Mouse (Mus musculus): ENCODE results near the gene Cited1. TPM values are rescaled to one million over a fixed set of nuclear protein-coding genes. Genes with fewer than 3 reads are reported as not detected.
"Not testable (repeated sequence)": the region's sequence is repeated elsewhere in the genome, so short reads cannot be mapped to it uniquely, and the experiment has no call there.

Cited1 gene
- polyA plus RNA-seq (2016; fragmentation: Nextera tagmentation; extraction: Ambion mirVana), result 374 and 827 TPM in 2 replicates

DNA sequence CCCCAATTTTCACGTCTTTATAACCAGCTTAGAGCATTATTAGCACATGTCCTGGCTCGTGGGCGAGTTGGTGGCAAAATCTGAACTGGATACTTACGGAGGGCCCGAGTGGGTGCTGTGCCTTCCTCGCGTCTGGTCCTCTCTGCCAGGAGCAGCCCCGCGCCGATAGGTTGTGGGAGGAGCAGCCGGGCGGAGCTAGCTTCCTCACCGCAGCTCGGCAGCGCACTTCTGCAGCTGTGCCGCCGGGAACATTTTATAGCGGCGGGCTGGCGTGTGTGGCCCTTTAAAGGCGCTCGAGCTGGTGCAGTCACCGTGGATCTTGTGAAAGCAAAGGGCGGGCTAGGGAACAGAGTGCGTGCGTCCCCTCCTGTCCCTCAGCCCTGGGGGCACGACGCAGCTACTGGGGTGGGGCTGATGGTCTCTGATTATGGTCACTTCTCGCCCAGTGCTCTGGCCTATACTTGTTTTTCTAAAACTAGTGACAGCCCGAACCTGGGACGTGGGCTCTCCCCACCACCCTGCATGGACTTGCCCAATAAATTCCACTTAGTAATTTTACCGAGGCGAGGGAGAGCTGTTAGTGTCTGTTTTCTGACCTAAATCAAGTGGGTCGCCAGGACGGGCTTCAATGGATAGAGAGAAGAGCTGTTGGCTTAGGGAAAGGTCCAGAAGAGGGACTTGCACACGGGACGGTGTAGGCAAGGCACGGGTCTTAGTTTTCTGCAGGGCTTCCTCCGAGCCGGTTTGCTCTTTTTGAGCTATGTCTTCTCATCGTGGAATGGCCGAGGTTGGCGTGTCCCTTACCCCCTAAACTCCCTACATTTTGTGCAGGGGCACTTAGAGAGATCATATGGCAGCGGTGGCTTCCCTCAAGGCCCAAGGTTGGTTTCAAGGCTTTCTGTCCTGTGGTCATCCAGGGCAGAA lies at the start of gene Cited1:
TSS of gene Cited1 (minus strand) at position 245 of the 924 bp plus-strand sequence.
- Histone ChIP-seq H3K36me3 (peaks cover 6% of the 10 kb centered on the region), H3K27ac (peak within 1 kb of the TSS; percentile 85), H3K9me3 (no peaks in the 10 kb centered on the region), H3K27me3 (ENCODE audit: insufficient read depth, poor library complexity, severe bottlenecking) (peaks cover 69% of the 10 kb centered on the region), H3K4me3 (peak within 1 kb of the TSS; percentile 71), H3K4me1 (no peaks in the 10 kb centered on the region)
- 13% methylated on average over 44 of the region's 44 CpGs for WGBS
- DNase-seq (ENCODE audit: low spot score), result peak; percentile 82

DNA sequence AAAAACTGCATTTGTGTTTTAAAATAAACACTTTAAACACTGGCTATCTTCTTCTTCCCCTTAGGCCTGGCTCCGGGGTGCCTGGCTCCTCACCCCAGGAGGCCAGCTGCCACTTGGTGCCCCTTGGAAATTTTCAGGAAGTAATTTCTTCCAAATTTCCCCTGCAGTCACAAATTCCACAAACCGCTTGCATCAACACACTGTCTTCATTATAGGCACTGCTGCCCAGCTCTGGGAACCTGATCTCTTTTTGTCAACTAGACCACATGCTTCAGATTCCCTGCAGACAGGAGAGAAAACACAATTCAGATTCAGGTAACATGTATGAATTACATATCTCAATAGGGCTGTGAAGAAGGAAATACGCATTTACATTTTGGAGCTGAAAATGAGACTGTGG lies 32.9 kb upstream of the Cited1 start:
- no peak overlapping the region for H3K27ac ChIP-seq
- WGBS, result 66% methylated on average over 3 of the region's 3 CpGs
- H3K4me1 ChIP-seq, result peaks cover 13% of the 10 kb centered on the region; the same call in 1 of the 2 replicates
- no peak overlapping the region for H3K4me3 ChIP-seq
- H3K36me3 ChIP-seq, result no peaks in the 10 kb centered on the region
- H3K9me3 ChIP-seq, result no peaks in the 10 kb centered on the region
- DNase-seq (ENCODE audit: low spot score), result no peak
- H3K27me3 ChIP-seq (ENCODE audit: insufficient read depth, poor library complexity, severe bottlenecking), result no peaks in the 10 kb centered on the region

DNA sequence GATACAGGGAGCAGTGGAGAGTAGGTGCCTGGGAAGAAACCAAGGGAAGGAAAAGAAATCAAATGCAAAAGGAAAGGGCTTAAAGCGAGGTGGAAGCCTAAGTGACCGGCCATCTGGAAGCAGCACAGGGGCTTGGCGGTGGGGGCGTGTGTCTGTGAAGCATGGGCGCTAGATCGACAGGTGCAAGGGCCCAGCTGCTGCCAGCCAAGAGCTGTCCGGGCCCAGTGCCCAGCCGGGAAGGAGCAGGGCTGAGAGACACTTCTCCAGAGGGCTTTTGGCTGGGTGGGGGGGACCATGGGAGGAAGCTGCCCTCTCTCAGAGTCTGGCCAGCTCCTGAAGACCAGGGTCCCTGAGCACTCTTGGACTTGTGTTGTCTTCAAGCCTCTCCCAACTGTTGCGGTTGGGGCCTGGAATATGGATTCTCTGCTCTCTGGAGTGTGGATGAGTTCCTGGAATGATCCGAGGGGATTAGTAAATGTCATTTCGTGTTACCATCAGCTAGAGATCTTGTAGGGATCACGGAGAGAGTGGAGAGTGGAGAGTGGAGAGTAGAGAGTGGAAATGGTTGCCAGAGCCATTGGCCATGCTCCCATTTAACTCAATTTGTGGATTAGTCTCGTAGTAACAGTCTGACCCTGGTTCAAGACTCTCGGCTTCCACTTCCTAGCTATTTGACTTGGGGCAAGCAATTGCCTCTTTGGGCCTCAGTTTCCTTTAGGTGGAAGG lies 10.8 kb upstream of the Cited1 start:
- Histone ChIP-seq H3K9me3 (no peaks in the 10 kb centered on the region), H3K36me3 (no peaks in the 10 kb centered on the region), H3K27me3 (ENCODE audit: insufficient read depth, poor library complexity, severe bottlenecking) (peaks cover 57% of the 10 kb centered on the region; the same call in 1 of the 2 replicates), H3K4me1 (no peaks in the 10 kb centered on the region), H3K4me3 (no peak overlapping the region), H3K27ac (no peak overlapping the region)
- WGBS, result 86% methylated on average over 14 of the region's 14 CpGs
- no peak for DNase-seq (ENCODE audit: low spot score)

DNA sequence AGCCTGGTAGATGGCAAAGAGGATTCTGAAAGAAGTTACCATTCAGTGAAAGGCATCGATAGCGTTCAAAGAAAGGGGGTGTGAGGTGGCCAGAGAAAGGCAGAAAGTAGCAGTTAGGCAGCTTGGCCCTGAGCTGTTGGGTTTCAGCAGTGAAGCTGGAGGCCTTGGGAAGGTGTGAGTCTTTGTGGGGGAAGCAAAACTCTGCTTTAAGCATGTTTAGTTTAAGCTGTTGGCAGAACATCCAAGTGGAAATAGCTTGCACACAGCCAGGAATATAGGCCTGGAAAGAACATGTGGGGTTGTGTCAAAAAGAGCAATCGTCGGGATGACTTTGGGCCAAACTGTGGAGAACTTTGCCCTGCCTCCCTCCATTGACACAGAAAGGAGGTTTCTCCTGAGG lies 7.8 kb upstream of the Cited1 start:
- no peaks in the 10 kb centered on the region for H3K36me3 ChIP-seq
- 86% methylated on average over 4 of the region's 4 CpGs for WGBS
- peaks cover 52% of the 10 kb centered on the region; the same call in 1 of the 2 replicates for H3K27me3 ChIP-seq (ENCODE audit: insufficient read depth, poor library complexity, severe bottlenecking)
- DNase-seq (ENCODE audit: low spot score), result no peak
- H3K27ac ChIP-seq, result no peak overlapping the region
- H3K9me3 ChIP-seq, result no peaks in the 10 kb centered on the region
- H3K4me1 ChIP-seq, result no peaks in the 10 kb centered on the region
- H3K4me3 ChIP-seq, result no peak overlapping the region

DNA sequence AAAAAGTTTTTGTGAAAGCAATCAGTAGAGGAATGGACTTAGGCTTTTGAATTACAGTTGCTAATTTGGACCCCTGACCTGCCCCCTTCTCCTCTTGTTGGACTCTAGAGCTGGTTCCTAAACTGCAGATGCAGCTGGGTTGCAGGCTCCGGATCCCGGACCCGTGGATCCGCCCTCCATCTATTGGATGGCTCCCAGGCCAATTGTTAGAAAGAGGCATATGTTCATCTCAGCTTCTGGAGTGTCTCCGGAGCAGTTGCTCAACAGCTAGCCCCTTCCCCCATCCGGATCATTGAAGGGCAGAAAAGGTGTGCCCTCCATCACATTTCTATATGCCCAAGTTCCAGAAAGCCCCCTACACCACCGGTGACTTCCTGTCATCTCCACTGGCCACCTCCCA lies 1.9 kb upstream of the Cited1 start:
- Histone ChIP-seq H3K4me3 (peak overlapping the region; percentile 24; the same call in 1 of the 2 replicates), H3K9me3 (no peaks in the 10 kb centered on the region), H3K27me3 (ENCODE audit: insufficient read depth, poor library complexity, severe bottlenecking) (peaks cover 58% of the 10 kb centered on the region), H3K27ac (no peak overlapping the region; the same call in 1 of the 2 replicates), H3K36me3 (no peaks in the 10 kb centered on the region), H3K4me1 (no peaks in the 10 kb centered on the region)
- WGBS, result 25% methylated on average over 7 of the region's 7 CpGs
- peak; percentile 78 for DNase-seq (ENCODE audit: low spot score)

DNA sequence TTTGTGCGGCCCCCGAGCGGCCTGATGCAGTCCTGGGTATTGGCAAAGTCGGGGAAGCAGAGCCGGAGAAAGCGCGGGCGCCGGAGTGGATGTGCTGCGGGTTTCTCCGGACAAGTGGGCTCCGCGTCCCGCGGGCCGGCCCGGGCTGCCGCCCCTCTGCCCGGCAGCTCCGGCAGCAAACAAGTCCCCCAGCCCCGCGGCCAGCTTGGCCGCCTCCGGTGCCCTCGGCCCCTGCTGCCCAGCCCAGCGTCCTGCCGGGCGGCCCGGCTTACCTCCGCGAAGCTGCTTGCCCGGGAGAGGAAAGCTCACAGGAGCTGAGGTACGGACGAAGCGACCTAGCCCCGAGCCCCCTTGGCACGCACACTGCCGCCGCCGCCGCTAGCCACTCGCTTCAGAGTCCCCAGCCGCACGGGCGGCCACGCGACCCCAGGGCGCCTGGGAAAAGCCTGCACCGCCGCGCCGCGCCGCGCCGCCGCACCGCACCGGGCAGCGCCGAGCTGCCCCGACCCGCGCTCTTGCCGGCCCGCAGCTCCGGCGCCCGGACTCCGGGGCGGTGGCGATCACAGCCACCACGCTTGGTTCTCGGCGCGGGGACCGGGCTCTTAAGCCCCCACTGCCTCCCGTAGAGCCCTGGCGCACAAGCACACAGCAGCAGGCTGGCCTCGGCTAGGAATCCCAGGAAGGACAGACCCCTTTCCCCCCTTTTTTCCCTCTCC lies 602 bp downstream of the Cited1 start:
- peak overlapping the region; percentile 71 for H3K4me3 ChIP-seq
- WGBS, result 15% methylated on average over 70 of the region's 80 CpGs
- no peak for DNase-seq (ENCODE audit: low spot score)
- peaks cover 72% of the 10 kb centered on the region for H3K27me3 ChIP-seq (ENCODE audit: insufficient read depth, poor library complexity, severe bottlenecking)
- no peaks in the 10 kb centered on the region for H3K9me3 ChIP-seq
- H3K36me3 ChIP-seq, result peaks cover 11% of the 10 kb centered on the region
- H3K27ac ChIP-seq, result peak overlapping the region; percentile 85
- no peaks in the 10 kb centered on the region for H3K4me1 ChIP-seq

DNA sequence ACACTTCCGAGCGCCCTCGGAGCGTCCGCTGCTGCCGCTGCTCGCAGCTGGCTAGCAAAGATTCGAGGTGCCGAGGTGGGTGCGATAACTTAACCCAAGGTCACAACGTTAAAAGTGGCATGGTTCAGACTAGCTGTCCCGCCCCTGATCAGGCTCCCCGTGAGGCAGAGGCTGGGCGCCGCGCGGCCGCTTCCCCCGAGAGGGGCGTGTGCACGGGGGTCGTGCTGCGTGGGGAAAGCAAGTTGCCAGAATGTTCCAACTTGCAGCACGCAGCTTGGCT lies 1.1 kb downstream of the Cited1 start:
- WGBS, result 16% methylated on average over 24 of the region's 24 CpGs
- Histone ChIP-seq H3K36me3 (peaks cover 11% of the 10 kb centered on the region), H3K9me3 (no peaks in the 10 kb centered on the region), H3K27me3 (ENCODE audit: insufficient read depth, poor library complexity, severe bottlenecking) (peaks cover 72% of the 10 kb centered on the region), H3K4me1 (no peaks in the 10 kb centered on the region), H3K4me3 (peak overlapping the region; percentile 71), H3K27ac (peak overlapping the region; percentile 85)
- DNase-seq (ENCODE audit: low spot score), result no peak

DNA sequence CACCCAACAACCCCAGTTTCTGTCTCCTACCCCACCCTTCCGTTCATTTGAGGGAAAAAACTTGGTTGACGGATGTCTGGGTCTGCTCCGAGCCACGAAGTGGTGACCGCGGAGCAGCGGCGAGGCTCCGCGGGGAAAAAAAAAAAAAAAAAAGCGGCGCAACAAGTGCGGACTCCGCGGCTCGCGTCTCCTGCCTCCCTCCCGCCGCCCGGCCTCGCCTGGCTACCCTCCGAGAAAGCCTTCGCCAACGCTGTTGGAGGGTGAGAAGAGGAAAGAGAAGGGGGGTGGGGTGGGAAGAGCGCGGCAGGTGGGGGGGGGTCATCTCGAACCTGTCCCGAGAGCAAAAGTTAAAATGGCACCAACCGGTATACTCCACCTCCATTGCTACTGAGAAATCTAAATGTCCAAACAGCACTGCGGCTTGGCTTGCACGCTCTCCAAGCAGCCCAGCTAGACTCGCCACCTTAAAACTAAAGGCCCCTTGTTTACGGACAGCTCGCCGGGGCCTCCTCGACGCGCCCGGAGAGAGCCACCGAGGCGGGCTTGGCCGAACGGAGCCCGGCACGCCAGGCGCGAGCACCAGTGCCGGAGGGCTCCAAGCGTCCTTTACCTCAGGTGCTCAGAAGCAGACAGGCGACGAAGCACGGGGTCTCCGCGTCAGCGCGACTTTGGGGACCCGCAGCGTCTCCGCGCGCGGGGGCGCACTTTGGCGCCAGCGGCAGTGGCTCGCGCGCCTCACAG lies 1.7 kb downstream of the Cited1 start:
- DNase-seq (ENCODE audit: low spot score), result no peak
- WGBS, result 11% methylated on average over 62 of the region's 68 CpGs
- peaks cover 72% of the 10 kb centered on the region for H3K27me3 ChIP-seq (ENCODE audit: insufficient read depth, poor library complexity, severe bottlenecking)

DNA sequence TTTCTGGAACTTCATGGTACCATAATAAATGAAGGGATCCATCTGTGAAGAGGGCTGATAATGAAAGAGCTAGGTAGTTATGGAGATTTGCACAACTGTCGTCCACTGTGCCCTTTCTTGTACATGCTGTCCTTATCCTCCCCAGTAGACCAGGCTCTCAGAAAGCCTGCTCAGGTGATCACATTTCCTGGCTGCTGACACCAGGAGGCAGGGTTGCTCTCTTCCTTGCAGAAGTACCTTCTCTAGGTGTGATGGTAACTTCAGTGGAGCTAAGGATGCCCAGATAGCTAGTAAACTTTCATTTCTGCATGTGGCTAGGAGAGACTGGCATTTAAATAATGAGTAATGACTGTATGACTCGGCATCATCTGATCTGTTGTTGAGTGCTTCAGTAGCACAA lies 7.6 kb downstream of the Cited1 start:
- peaks cover 34% of the 10 kb centered on the region for H3K27me3 ChIP-seq (ENCODE audit: insufficient read depth, poor library complexity, severe bottlenecking)
- H3K9me3 ChIP-seq, result no peaks in the 10 kb centered on the region
- peaks cover 11% of the 10 kb centered on the region for H3K36me3 ChIP-seq
- 54% methylated on average over 2 of the region's 2 CpGs for WGBS
- no peaks in the 10 kb centered on the region for H3K4me1 ChIP-seq
- DNase-seq (ENCODE audit: low spot score), result no peak
- no peak overlapping the region for H3K4me3 ChIP-seq
- H3K27ac ChIP-seq, result no peak overlapping the region

More for the DNA sequence above, 1.7 kb downstream of the Cited1 start:
- peak overlapping the region; percentile 85 for H3K27ac ChIP-seq
- peaks cover 11% of the 10 kb centered on the region for H3K36me3 ChIP-seq
- peak overlapping the region; percentile 71 for H3K4me3 ChIP-seq
- H3K9me3 ChIP-seq, result no peaks in the 10 kb centered on the region
- no peaks in the 10 kb centered on the region for H3K4me1 ChIP-seq

DNA sequence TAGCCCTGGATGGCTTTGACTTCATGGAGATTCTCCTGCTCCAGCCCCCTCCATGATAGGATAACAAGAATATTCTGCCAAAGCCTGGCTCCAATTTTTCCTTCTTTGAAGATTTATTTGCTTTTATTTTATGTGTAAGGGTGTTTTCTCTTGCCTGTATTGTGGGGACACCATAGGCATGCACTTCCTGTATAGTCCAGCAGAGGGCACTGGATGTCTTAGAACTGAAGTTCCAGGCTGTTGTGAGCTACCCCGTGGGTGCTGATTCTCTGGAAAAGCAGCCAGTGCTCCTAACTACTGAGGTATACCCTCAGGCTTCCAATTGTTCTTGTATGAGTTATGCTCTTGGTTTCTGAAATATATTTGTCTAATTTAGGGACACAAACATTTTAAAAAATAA lies 32.9 kb downstream of the Cited1 start:
- H3K27me3 ChIP-seq (ENCODE audit: insufficient read depth, poor library complexity, severe bottlenecking), result no peaks in the 10 kb centered on the region
- 12% methylated on average over 1 of the region's 1 CpGs for WGBS
- H3K27ac ChIP-seq, result no peak overlapping the region
- no peak overlapping the region for H3K4me3 ChIP-seq
- H3K9me3 ChIP-seq, result no peaks in the 10 kb centered on the region
- H3K36me3 ChIP-seq, result no peaks in the 10 kb centered on the region
- no peaks in the 10 kb centered on the region for H3K4me1 ChIP-seq
- no peak for DNase-seq (ENCODE audit: low spot score)

DNA sequence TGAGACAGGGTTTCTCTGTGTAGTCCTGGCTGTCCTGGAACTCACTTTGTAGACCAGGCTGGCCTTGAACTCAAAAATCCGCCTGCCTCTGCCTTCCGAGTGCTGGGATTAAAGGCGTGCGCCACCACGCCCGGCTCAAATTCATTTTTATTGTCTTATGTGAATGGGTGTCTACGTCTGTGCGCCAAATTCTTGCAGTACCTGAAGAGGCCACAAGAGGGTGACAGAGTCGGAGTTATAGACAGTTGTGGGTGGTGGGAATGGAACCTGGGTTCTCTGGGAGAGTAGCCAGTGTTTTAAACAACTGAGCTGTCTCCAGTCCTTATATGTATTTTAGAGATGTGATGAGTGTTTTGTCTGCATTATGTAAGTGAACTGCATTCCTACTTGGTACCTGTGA lies 36.6 kb downstream of the Cited1 start:
- H3K4me3 ChIP-seq; H3K9me3 ChIP-seq; H3K4me1 ChIP-seq; H3K27ac ChIP-seq; H3K36me3 ChIP-seq; DNase-seq (ENCODE audit: low spot score); H3K27me3 ChIP-seq (ENCODE audit: insufficient read depth, poor library complexity, severe bottlenecking): not testable (repeated sequence)
- 42% methylated on average over 9 of the region's 9 CpGs for WGBS
